Mouse (Mus musculus) stomach, adult 2 months (tissue): ENCODE results near the gene Tmem208. TPM values are rescaled to one million over a fixed set of nuclear protein-coding genes. Genes with fewer than 3 reads are reported as not detected.

Experiments
- polyA plus RNA-seq: library from polyadenylated mRNA; depleted of rRNA; stranded (reverse); fragments of >200 nt; gene quantifications from 2 replicates; pipeline ENCODE4 v1.2.3, GENCODE M21; 2012; rRNA removed

Tmem208 gene
- polyA plus RNA-seq: 73.4 and 87.5 TPM in 2 replicates

DNA sequence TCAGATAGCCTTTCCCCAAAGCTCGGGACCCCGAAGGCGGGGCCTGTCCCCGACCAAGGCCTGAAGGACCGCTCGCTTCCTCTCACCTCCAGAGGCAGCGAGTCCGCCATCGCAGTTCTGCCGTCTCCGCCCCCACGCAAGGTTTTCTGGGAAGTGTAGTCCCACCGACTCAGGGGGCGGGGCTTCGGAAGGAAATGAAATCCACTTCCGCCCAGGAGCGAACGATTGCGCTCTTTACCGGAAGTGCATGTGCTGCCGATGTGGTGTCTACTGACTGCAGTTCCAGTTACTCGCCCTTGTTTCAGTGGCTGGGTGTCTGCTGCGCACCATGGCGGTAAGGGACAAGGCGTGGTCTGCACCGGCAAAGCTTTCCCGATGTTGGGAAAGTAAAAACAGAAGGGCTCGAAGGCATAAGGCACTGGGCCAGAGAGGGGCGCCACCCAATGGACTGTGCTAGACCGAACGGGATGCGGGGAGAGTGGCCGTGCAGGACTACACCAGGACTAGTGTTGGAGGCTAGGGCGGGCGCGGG is at the start of gene Tmem208, which contains the start of gene Lrrc29:
Gene Tmem208, plus strand, starts transcription at position 214 of the 532 bp plus-strand sequence.
Gene Lrrc29, minus strand, starts transcription at position 138 of the 532 bp plus-strand sequence.

DNA sequence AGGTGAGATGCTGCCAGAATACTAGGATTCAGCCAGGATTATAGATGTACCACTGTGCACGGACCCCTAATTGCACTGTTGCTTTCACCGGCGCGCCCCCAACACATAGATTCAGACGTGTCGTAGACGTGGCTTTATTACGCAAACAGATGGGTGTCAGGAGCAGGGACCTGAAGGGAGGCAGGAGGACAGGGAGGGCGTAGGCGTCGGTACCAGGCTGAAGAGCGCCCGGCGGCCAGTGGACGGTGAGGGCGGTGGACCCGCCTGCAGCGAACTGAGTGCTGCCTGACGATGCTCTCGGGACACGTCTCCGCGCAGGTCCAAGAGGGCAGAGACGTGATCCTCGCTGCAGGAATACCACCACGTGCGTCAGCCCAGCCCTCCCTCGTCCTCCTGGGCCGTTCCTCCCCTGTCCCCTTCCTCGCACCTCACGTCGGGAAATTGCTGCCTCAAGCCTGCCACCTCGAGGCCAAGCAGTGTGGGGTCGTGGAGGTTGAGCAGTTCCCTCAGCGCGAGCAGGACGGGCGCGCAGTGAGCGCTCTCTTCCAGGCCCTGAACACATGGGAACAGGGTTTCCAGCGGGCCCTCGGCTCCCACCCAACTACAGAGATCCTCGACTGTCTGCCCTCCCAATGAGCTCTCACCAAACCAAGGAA is 36.2 kb upstream of the Tmem208 start, which contains the start of gene 4931428F04Rik:
Gene 4931428F04Rik, minus strand, starts transcription at position 60 of the 656 bp plus-strand sequence.

DNA sequence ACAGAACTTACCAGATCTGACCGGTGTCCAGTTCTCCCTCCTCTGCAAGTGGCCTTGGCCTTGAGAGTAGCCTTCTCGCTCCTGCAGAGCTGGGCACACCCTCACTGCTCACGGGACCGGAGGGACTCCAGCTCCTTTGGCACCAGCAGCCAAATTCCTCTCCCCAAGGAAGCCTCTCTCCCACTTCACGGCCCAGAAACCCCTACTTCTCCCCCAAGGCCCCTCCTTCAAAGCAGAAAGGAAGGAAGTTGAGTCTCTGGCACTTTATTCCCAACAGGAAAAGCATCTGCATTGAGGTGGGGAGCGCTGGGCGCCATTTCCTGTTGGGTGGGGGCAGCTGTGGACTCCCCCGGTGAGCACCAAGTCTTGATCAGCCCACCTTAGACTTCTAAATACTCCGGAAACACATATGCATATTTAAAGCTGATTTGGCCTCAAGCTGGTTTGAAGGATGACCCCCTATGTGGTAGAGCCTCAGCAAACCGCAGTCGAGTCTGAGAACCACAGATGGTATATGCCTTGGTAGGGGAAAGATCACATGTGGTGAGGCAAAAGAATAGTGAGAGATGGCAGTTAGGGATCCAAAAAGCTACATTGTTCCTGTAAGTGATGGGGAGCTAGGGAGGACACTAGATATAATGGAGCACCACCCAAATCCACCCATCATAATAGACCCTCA is 30.1 kb upstream of the Tmem208 start, which contains the start of gene Exoc3l:
Gene Exoc3l, minus strand, starts transcription at position 207 of the 679 bp plus-strand sequence.

DNA sequence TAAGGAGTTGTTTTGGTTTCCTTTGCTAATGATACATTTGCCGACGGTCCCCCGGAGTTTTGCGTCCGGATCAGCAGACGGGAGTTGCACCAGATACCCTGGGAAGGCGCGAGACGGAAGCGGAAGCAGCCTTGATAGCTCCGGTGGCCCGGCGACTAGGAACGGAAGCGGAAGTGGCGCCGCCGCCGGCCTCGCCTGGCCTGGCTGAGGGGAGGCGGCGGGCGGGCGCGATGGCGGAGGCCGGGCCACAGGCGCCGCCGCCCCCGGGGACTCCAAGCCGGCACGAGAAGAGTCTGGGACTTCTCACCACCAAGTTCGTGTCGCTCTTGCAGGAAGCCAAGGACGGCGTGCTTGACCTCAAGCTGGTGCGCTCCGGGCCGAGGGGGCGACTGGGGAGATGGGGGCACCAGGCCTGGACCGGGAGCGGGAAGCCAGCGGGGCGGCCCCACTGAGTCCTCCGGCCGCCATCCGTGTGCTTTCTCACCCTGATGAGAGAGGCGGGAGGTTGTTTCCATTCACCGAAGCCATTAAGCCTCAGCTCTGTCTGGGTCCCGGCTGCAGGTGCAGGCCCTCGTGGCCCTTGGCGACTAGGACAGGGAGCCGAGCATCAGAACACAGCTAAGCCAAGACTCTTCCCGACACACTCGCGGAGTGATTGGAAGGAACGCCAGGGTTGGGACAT is 28.5 kb upstream of the Tmem208 start, which contains the start of gene E2f4:
Gene E2f4, plus strand, starts transcription at position 153 of the 682 bp plus-strand sequence.

DNA sequence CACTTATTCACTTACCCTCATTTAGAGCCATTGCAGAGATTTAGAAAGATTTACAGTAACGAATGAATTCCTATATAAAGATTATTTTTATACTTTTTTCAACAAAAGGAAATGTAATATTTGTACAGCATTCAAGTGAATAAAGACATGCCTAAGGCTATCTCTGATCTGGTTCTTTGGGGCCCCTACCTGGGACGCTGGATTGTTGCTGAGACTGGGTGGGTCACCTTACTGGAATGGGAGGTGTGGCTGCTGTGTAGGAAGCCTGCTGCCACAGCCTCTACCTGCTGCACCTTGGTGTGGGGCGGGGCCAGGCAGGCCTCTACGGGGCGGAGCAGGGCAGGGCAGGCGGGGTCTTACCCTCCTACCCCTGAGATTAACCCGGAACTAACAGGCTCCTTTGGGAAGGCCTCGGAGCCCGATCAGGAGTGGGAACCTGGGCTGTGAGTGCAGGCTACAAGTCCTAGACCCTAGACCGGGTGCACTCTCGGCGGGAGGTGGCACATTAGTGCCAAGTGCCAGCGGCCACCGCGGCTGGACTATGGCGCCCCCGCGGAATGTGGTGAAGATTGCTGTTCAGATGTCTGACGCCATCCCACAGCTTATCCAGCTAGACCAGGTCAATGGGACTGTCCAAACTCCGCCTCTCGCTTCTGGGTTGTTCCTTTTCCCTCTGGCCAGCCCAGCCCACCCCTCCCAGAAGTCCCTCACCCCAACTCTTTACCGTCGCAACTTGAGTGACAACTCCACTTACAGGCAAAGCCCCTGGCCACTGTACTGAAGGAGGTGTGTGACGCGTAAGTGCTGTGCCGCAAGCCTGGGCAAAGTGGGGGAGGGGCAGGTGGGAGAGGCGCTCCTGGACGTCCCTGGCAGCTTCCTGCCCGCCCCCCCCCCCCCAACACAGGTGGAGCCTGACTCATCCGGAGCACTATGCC is 20.7 kb upstream of the Tmem208 start, which contains the start of gene Elmo3:
Gene Elmo3, plus strand, starts transcription at position 391 of the 935 bp plus-strand sequence.

DNA sequence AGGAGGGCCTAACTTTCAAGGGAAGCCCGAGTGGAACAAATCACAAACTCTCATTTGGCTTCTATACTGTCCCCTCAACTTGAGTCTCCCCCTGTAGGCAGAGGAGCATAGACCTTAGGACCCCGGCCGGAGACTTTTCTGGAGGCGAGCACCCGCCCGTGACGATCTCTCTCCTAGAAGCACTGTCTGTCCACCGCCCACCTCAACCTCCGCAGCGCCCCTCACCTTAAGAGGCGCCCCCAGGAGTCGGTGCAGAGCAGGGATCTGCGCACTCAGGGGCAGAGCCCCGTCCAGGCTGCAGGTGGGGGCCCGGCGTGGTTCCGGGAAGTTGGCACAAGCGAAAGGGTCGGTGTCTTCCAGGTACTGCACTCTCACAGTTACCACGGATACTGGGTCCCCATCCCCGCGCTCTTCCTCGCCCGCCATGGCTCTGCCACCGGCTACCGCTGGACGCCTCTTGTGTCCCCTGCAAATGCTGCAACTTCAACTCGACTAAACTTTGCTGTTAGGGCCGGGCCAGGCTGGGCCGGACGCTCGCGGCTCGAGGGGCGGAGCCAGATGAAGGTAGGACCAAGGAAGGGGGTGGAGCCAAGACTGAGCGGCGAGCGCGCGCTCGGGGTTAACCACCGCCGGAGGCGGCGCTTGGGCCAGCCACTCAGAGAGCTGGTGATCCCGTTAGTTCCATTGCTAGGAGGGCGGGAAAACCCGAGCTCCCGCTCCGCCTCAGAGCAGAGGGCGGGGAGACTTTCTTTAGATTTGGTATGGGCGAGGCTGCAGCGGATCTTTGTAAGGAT is 21.5 kb downstream of the Tmem208 start, which contains the start of gene Fhod1:
Gene Fhod1, minus strand, starts transcription at position 526 of the 794 bp plus-strand sequence.

DNA sequence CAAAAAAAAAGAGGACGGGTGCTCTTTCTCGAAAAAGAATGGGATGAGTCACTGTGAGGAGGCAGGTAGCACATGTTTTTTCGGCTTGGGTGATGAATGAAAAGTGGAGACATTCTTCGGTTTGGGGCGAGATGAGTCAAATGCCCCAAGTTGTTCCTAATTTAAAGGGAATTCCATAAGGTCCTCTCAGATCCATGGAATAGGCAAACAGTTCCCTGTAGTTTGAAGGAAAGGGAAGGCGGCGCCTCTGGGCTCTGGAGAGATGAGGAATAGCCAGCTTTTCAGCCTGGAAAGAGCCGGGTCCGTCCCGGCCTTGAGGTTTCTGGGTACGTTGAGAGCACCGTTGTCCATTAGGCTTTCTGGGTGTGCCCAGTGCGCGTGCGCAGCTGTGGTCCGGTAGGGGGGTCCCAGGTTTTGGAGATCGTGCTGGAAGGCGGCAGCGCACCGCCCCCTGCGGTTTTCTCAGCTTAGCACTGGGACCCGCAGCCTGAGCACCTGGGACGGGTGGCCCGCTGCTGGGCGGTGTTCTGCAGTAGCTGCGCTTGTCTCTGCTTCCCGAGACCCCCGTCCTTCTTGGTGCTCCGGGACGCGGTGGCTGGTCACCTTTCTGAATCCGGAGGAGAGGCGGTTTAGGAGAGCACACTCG is 22.4 kb downstream of the Tmem208 start, which contains the start of gene Slc9a5:
Gene Slc9a5, plus strand, starts transcription at position 394 of the 646 bp plus-strand sequence.

DNA sequence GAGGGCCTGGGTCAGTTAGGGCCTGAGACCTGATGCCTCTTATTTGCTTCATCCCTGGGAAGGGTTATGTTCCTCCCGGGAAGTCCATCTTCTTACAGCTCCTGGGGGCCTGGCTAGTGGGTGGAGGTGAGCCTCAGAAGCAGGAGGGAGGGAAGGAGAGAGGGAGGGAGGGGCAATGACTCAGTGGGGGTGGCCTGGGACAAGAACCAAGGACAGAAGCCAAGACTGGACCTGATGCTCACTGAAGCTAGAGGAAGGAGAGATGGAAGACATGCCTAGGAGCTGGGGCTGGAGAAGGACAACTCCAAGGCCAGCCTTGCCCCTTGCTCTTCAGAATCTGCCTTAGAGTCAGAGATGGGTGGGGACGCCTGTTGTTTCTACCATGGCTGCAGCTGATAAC is 46.9 kb downstream of the Tmem208 start, which contains the start of gene Plekhg4:
Gene Plekhg4, plus strand, starts transcription at position 243 of the 400 bp plus-strand sequence.

Other genes with a start within 250 kb of the Tmem208 start
- gene Ces3b, start 242.6 kb upstream of the Tmem208 start, polyA plus RNA-seq: not detected in 2 replicates
- gene Ces4a, start 194.6 kb upstream of the Tmem208 start, polyA plus RNA-seq: not detected in 2 replicates
- gene Cbfb, start 155.7 kb upstream of the Tmem208 start, polyA plus RNA-seq: 2.1 and 2.3 TPM in 2 replicates
- 13.5 and 13.8 TPM in 2 replicates for gene D230025D16Rik, start 101.2 kb upstream of the Tmem208 start, polyA plus RNA-seq
- 6.5 and 27.1 TPM in 2 replicates for gene B3gnt9, start 71.2 kb upstream of the Tmem208 start, polyA plus RNA-seq
- gene Tradd, start 61.7 kb upstream of the Tmem208 start, polyA plus RNA-seq: 19.5 and 27.4 TPM in 2 replicates
- 7.8 and 13.6 TPM in 2 replicates for gene Fbxl8, start 61.7 kb upstream of the Tmem208 start, polyA plus RNA-seq
- 2.3 and 3.6 TPM in 2 replicates for gene Hsf4, start 56.6 kb upstream of the Tmem208 start, polyA plus RNA-seq
- 2.9 and 4.1 TPM in 2 replicates for gene Nol3, start 50.2 kb upstream of the Tmem208 start, polyA plus RNA-seq
- 2.8 and 3.0 TPM in 2 replicates for gene 4931428F04Rik, start 36.5 kb upstream of the Tmem208 start, polyA plus RNA-seq
- 2.9 and 3.6 TPM in 2 replicates for gene Exoc3l, start 30.3 kb upstream of the Tmem208 start, polyA plus RNA-seq
- gene E2f4, start 28.7 kb upstream of the Tmem208 start, polyA plus RNA-seq: 75.3 and 82.4 TPM in 2 replicates
- gene Elmo3, start 20.8 kb upstream of the Tmem208 start, polyA plus RNA-seq: 24.7 and 28.1 TPM in 2 replicates
- 3.6 and 4.0 TPM in 2 replicates for gene Lrrc29, start 76 bp upstream of the Tmem208 start, polyA plus RNA-seq
- 8.3 and 11.0 TPM in 2 replicates for gene Fhod1, start 21.6 kb downstream of the Tmem208 start, polyA plus RNA-seq
- gene Slc9a5, start 22.5 kb downstream of the Tmem208 start, polyA plus RNA-seq: 1.0 and 1.3 TPM in 2 replicates
- gene Plekhg4, start 46.9 kb downstream of the Tmem208 start, polyA plus RNA-seq: 0.08 and 0.11 TPM in 2 replicates
- not detected in 2 replicates for gene Kctd19, start 87.1 kb downstream of the Tmem208 start, polyA plus RNA-seq
- 0.18 and 0.28 TPM in 2 replicates for gene Lrrc36, start 87.2 kb downstream of the Tmem208 start, polyA plus RNA-seq
- 112 and 143 TPM in 2 replicates for gene Tppp3, start 145.2 kb downstream of the Tmem208 start, polyA plus RNA-seq
- 35.4 and 36.1 TPM in 2 replicates for gene Zdhhc1, start 170.5 kb downstream of the Tmem208 start, polyA plus RNA-seq
- gene Hsd11b2, start 192.4 kb downstream of the Tmem208 start, polyA plus RNA-seq: 3.3 and 3.7 TPM in 2 replicates
- gene Atp6v0d1, start 239.7 kb downstream of the Tmem208 start, polyA plus RNA-seq: 44.6 and 47.3 TPM in 2 replicates